Mouse (Mus musculus) adipocyte (in vitro differentiated cells): ENCODE results near the gene Nfya.

Experiments used
- DNase-seq: peaks from one replicate; pipeline ENCODE4 v3.0.0-alpha.2; 2016; ENCODE audit warnings: low spot score

Nfya gene

DNA sequence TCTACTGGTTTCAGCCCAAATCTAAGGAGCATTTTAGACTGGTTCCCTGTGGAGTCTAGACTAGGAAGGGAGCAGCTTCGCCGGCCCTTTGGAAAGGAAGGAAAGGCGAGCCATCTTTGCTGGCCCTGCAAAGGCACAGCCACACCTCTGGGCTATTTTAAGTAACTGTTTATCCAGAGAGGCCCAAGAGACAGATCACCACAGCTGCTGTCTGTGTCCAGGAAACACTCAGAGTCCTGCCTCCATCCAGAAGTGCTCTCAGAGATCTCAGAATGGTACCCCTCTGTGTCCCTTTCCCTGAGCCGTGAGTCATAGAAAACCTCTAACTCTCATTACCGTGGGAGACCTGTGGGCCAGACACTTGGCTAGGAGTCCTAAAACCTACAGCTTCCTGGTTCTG, 20.7 kb upstream of the Nfya start:
- DNase-seq, result no peak

DNA sequence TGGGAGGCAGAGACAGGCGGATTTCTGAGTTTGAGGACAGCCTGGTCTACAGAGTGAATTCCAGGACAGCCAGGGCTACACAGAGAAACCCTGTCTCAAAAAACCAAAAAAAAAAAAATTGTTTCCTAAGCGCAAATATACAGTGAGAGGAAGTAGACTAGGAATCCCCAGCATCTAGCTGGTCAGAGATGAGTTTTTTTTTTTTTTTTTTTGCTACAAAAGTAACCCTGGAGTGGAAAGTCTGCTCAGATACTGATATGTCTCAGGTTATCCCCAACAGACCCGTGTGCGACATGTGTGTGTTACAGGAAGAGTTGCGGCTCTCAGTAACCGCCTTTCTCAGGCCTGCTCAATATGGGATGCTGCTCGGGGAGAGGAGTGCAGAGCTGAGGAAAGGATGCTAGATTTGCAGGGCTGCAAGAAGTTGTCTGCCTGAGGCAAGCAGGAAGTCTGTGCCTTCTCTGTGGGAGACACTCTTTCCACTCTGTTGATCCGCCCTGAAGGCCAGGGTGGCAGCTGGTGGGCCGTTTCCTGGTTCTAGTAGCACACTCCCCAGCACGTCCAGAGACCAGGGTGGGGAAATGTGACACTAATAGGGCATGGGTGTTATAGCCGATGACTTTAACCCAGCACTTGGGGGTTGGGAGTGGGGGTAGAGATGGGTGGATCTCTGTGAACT, 18.3 kb upstream of the Nfya start:
- no peak for DNase-seq

DNA sequence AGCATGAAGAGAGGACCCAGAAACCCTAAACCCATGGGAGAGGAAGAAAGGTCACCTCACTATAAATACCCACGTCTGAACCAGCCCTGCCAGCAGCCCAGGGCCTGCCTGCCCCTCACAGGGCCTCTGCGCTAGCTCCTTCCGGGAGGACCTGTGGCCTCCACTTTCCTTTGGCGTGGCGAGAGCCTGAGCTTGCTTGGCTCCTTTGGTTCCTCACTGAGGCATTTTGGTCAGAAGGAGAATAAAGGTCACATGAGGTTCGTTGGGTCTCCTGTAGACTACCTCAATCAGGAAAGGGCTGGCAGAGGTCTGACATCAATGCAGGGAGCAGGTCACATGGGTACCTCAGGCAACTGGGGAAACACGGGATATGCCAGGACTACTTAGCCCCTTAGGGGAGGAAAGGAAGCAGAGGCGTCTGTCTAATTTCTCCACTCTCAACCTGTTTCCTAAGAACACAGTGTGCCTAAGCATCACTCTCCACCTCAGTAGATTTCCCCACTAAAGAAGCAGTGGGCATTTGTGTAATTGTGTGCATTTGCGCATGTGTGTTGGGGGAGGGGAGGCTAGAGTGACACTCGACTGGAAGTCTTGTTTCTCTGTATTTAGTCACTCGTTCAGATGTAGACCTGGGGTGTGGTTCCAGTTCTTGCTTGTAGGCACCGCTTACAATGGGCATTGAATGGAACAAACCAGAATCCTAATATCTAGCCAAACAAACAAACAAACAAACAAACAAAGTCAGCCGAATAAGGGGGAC, 17.5 kb upstream of the Nfya start:
- DNase-seq, result no peak

DNA sequence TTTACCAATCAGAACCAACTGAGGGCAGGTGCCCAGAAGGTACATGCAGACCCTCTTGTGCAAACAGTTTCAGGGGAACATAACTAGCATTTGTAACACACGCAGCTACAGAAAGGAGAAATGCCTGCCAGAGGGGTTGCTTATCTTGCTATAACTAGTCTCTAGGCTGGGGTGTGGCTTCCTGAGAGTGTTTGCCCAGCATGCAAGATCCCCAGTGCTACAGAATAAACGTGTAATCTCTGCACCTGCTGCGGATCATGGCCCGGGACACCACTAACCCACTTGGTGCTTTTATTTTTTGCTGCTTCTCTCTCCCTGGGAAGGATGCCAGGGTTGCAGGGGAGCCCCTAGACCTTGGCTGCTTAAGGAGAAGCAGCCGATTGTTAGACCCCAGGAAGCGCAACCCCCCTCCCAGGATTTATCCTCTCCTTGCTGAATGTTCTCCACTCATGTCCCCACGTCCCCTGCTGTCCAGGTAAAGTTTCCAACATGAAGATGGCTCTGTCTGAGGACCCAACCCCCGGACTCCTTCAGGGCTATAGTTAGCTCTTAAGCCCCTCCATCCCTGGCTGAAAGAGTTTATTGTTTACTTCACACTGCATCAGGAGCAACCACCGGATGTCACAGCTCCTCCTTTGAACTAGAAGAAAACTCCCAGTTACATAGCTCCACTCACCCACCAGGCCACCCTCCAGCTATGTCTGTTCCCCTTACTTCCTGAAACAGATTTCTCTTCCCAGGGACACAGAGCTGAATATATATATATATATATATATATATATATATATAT, 16.3 kb upstream of the Nfya start:
- no peak for DNase-seq

DNA sequence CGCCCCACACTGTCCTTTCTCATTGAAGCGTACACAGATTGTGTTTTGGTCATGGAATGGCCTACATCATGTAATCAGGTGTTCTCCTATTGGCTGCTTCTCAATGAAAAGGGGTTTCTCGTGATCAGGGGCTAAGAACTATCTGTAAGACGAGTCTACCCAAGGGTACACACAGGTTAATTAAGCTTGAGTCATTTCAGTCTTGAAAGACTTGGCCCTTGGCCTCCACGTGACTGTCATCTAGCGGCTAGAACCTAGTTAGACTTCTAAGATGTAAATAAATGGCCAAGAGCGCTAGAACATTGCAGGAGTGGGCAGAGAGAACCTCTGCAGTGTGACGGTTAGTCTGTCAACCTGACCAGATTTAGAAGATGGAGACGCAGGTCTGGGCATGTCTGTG, 14.5 kb upstream of the Nfya start:
- DNase-seq, result no peak

DNA sequence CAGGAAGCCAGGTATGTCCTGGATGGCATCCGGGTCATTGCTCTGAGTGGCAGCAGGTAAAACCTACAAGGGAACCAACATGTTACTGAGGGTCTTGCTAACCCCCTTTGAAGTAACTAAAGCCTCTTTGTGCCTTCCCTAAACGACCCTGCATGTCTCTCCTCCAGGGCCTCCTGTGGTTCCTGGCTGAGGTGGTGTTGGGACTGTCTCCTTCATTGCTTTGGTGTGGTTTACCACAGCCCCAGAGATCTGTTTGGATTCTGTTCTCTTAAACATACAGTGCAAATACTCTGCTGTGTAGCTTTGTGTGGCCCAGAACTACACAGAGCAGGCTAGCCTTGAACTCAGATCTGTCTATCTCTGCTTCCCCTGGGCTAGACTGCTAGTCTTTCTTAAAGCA, 9.9 kb upstream of the Nfya start:
- DNase-seq, result no peak

DNA sequence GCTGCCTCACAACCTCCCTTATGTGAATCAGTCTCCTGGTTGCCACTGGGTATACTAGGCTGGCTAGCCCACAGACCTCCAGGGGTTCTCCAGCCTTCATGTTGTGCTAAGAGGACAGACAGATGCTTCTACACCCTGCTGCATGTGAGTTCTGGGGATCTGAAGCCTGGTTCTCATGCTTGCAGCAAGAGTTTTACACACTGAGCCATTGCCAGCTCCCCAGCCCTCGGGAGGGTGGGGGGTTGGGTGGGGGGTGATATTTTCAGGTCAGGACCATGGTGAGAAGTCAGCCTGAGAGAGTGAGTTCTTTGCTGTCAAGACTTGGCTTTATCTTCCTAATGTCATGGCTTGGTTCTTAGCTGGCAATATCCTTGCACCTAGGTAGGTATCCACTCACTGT, 9.1 kb upstream of the Nfya start:
- no peak for DNase-seq

DNA sequence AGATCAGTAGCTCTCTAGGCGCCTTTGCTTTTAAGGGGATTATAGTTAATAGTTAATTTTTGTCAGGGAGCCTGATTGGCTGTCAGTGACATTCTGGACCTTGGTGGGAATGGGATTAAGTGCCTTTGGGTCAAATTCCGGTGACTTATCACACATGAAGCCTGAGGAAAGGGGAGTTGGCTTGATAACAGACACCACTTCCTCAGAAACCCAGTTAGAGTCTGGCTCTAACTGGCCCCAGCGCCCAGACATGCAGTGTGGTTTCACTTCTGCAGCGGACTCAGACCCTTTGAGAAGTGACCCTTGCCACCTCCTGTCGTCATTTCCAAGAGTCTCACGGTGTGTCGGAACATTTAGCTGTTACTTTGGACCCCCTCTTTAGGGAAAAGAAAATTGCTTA, 8.5 kb upstream of the Nfya start:
- no peak for DNase-seq

DNA sequence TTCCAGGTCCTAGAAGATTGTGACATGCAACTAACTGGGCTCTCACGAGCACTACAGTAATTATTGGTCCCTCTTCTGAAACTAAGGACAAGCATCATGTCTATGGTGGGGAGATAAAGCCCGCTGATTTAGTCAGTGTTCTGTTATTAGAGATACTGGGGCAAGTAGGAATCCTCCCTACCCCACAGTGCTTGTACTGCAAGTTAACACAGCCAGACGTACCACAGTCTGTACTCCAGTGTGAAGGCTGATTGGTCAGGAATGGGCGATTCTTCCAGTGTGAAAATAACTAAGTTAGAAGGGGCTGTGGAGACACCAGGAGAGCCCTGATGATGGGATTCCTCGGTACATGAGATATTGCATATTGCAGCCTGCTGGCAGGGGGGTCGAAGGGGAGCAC, 7.8 kb upstream of the Nfya start:
- no peak for DNase-seq

DNA sequence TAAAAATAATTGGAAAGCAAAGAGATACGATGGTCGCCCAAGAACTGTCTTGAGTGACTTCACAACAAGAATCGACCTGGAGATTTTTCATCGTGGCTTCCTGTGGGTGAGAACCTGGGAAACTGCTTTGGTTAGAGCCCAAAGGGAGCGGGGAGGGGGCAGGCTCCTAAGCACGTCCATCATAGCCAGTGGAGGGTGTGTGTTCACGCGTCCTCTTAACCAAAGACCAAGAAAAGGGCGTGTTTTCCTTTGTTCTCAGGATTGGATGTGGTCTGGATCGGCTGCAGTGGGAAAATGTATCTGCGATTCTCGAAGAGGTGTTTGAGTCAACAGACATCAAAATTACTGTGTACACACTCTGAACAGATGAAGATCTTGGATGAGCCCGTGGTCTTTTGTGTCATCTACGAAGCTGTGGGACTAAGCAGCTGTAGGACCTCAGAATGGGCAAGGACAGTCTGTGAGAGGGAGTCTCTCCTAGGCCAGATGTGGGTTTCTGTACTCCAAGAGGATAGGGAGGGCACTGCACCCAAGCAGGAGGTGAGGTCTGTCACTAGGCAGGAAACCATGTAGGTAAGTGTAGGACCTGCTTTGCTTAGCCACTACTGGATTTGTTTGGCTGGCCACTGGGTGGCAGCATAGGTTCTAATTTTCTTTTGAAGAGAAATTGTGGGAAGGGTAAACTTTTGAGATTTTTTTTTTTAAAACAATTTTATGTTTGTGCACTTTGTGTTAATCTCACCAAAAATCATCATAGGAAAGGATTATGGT, 6.9 kb upstream of the Nfya start:
- peak; percentile 59 for DNase-seq

DNA sequence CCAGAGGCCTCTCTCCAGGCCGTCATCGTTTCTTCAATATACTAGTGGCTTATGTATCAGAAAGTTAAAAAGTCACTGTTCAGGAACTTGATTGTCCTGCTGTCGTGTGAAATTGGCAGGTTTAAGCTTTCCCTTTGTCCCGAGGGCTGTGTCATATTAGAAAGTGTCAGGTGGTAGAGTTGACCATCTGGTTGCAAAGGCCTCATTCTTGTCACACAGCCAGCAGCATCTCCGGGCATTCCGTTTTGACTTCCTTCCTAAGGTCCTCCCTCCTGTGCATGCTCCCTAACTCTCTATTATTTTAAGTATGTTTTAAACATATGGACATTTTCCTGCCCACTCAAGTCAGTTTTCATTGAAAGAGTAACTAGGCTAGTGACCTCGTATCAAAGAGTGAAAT, 6.3 kb upstream of the Nfya start:
- no peak for DNase-seq

DNA sequence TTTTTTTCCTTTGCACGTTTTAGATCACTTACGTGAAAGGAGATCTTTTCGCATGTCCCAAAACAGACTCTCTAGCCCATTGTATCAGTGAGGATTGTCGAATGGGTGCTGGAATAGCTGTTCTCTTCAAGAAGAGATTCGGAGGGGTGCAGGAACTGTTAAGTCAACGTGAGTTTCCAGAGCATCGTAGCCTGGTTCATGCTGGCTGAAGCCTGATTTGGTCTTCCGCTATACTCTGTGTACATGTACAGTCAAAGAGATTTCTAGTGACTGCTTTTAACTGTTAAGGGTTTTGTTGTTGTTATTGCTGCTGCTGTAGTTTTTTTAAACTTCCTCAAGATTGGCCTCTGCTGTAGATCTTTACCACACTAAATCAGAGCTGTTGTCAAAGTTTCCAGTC, 1.5 kb upstream of the Nfya start:
- no peak for DNase-seq

DNA sequence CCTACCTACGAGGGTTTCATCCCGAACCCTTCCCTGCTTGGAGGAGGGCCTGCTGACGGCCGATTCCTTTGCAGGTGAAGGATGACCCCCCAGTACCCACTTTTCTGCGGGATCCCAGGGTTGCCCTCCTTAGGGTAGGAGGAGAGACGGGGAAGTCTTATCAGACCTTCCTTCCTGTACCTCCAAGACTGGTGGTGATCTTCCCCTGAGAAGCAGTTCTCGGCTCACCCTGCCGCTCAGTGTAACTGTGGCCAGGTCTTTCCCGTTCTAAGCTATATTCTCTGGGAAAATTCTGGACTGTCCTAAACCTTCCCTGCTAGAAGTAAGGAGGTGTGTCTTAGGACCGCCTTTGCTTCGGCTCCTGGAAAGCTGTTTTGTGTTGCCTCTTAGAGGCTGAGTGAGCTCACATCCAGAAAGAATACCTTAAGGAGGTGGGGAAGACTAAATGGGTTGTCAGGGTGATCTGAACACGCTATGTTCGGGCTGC, 636 bp upstream of the Nfya start:
- peak; percentile 70 for DNase-seq

DNA sequence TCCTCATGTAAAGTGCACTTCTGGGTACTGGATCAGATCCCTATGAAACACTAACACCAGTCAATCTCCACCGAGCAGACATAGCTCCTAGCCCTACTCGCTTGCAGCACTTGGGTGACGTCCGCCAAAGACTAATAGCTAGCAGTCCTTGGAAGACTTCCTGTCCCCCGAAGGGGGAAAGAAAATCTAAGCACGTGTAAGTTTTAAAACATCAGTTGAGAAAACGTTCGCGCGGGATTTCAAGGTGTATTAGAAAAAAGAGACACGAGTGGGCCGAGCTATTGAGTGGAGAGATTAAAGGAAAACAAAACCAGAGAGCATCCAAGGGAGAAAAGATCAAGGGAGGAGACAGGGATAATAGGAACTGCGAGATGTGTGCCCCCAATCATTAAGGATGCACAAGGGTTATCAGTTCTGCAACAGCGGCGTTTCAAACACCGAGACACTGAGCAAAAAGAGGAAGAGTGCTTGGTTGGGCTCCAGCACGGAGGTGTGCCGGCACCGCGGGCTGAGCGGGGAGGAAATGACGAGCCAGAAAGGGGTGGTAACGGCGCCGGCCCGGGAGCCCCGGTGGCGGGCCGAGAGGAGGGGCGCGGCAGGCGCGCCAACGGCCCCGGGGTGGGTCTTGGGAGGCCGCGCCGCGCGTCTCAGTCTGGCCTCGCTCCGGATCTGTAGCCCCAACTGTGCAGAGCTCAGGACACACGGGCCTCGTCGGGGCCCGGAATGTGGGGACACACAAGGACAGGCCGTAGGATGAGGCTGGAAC, 997 bp downstream of the Nfya start:
- peak; percentile 62 for DNase-seq

DNA sequence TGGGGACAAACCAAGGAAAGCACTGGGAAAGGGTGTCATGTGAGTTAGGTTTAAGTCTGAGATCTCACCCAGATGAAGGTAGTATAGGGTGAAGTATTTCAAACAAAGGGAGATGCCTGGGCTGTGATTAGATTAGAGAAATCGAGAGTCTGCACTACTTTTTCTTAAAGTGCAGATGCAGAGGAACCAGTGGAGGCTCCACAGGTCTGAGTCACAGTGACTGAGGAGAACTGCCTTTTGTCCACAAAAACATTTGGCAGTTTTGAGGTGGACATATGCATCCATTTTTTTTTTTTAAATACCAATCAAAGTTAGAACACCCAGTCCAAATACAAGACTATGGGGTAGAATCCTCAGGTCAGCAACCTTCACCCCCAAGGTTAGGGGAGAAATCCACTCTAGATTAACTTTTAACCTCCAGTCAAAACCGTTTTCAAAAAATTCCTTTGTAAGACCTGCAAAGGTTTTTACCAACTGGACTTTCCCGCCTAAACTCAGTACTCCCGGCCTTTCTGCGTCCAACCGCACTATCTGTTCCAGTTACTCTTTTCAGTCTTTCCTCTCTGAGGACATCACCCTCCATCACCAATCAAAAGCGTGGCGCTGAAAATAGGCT, 1.7 kb downstream of the Nfya start:
- no peak for DNase-seq

DNA sequence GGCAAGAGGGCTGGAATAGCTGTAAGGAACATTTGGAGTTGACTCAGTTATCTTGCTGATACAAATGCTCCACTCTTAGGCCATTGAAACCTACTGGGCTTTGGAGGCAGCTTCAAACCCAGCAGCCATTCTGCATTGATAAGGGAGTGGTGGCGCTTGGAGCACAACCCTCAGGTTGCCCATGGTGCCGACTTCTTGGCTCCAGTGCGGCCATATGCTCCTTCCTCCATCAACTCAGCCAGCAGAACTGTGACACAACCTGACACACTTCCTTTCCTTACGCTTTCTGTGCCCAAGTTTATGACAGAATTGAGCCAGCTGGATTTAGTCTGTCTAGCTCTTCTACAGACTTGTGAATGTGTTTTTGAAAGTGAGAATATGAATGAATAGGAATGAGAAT, 2.6 kb downstream of the Nfya start:
- no peak for DNase-seq

DNA sequence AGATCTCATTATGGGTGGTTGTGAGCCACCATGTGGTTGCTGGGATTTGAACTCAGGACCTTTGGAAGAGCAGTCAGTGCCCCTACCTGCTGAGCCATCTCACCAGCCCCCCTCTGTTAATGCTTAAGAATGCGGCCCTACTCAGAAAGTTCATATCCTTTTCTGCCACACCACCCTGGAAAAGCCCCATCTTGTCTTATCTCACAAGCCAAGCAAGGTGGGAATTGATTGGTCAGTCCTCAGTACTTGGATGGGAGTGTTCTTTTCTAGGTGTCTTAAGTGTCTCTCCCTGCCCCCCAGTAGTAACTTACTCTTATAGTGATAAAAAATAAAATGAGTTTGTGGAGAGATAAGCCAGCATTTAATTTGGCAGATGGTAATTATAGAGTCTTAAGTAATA, 5.0 kb downstream of the Nfya start:
- no peak for DNase-seq

DNA sequence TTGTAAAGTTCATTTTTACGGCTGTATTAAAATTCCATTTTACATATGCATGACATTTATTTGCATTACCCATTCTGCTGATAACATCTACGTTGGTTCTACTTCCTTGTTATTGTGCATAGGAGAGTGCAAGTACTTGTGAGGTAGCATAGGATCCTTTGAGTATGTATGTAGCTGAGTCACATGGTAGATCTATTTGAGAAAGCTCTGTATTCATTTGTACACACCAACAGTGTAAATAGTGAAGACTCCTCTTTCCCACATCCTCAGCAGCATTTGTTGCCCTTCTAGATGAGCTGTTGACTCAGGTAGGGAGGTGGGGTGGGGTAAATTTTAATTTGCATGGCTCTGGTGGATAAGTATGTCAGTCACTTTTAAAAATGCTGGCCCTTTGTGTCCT, 5.9 kb downstream of the Nfya start:
- DNase-seq, result no peak

DNA sequence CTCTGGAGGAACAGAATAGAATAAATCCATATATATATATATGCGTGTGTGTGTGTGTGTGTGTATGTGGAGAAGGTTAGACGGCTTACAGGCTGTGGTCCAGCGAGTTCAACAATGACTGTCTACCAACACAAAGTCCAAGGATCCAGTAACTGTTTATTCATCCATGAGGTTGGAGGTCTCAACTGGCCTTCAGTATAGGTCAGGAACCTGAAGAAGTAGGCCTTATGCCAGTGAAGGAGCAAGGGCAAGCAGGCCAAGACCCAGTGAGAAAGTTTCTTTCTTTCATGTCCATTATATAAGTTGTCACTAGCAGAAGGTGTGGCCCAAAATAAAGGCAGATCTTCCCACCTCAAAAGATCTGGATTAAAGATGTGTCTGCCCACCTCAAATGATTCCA, 7.0 kb downstream of the Nfya start:
- DNase-seq, result no peak

DNA sequence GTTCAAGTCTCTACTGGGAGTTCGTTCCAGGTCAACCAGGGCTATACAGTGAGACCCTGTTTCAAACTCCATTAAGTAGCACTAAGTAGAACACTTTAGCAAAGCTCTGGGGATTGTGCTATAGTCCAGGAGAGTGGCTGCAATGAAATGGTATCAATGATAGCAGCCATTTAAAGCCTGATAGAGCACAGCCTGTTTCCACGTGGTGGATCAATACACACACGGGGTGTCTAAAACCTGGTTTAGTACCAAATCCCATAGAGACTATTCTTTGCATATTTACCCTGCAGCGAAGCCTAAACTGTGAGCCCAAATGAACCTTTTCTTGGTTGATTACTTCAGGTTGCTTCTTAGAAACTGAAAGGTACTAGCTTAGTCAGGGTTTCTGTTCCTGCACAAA, 8.0 kb downstream of the Nfya start:
- DNase-seq, result no peak

DNA sequence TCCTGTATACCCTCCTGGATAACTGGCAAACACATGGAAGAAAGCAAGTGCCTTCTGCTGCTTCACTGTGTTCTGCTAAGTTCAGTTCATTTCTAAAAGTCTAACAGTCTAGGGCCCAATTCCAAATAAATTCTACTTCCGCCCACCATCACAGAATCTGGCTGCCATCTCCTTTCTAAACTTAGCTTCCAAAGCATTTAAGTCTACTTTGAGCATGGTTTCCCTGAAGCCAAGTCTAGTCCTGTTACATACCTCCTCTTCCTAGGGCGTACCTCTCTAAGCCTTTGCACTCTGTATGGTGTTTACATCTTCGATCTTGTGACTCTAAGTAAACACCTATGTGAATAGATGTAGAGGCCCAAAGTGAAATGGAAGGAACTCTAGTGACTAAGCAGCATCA, 17.1 kb downstream of the Nfya start:
- DNase-seq, result no peak
